Mouse (Mus musculus) MEL-GATA-1-ER (cell line): ENCODE results near the gene Swt1.

Experiments used
- DNase-seq: peaks from one replicate; pipeline ENCODE4 v3.0.0-alpha.2; 2012; ENCODE audit warnings: low read depth; ENCODE audit errors: extremely low read depth

Gene Swt1

DNA sequence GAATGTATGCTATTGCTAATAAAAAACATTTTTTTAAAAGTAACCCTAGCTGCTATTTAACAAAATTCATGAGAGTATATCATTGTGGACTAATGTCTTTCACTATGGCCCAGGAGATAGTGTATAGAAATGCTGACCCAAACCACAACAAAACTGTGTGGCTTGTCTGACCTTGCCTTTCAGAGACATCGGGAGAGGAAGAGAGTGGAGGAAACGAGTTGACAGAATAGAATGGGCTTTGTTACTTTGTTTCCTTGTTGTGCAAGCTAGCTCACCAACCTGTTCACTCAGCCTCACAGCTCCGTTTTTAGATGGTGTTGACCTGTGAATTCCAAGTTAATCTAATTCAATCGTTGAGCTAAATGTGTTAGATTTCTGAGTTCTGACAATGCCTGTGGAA, 107.8 kb downstream of the Swt1 start:
- DNase-seq = no peak

DNA sequence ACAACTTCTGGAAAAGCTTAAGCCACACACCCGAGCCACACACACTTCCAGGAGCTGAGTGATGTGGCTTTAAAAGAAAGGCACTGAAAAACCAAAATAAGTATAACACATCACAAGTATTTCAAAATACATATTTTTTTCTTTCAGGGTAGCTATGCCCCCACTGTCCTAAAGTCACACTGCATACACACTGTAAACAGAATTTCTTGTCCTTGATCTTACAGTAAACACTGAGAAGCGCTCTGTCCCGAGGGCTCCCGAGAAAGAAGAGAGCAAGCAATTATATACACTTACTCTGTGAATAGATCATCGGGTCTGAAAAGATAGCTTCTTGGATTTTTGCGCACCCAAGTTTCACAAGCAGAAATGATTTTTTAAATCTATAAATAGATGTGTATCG, 109.0 kb downstream of the Swt1 start:
- DNase-seq = no peak
